Mouse (Mus musculus) right cerebral cortex, postnatal 36 days (tissue): ENCODE results near the gene Pakap.
"Not testable (repeated sequence)": the region's sequence is repeated elsewhere in the genome, so short reads cannot be mapped to it uniquely, and the experiment has no call there.

Experiments
- DNase-seq, 2 experiments: peaks; one replicate each; pipeline ENCODE4 v3.0.0; 2022; ENCODE audit warnings: low spot score in 2 of 2, mixed read lengths in 1 of 2

Gene Pakap

GRCm38 (mm10) chr4:57867454-57867853, 299.5 kb downstream of the Pakap start:
- no peak for DNase-seq

DNA sequence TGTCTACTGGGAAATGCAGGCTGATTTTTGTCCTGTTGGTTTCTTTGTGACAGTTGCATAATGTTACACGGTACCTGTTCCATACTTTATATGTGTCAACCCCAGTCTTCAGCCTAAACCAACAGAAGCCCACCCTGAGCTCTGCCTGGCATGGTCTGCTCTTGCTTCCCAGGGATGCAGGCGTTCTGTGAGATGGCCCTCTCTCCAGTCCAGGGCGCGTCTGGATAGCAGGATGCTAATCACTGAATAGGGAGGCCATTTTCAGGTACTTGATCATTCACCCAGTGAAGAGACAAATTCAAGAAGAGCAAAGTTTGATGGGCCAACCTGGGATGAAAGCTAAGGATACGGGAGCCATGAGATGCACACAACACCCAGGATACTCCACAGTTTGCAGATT, 311.2 kb downstream of the Pakap start:
- DNase-seq, result no peak

GRCm38 (mm10) chr4:57879804-57880357, 311.9 kb downstream of the Pakap start:
- DNase-seq, result peak; percentile 53 to 55

DNA sequence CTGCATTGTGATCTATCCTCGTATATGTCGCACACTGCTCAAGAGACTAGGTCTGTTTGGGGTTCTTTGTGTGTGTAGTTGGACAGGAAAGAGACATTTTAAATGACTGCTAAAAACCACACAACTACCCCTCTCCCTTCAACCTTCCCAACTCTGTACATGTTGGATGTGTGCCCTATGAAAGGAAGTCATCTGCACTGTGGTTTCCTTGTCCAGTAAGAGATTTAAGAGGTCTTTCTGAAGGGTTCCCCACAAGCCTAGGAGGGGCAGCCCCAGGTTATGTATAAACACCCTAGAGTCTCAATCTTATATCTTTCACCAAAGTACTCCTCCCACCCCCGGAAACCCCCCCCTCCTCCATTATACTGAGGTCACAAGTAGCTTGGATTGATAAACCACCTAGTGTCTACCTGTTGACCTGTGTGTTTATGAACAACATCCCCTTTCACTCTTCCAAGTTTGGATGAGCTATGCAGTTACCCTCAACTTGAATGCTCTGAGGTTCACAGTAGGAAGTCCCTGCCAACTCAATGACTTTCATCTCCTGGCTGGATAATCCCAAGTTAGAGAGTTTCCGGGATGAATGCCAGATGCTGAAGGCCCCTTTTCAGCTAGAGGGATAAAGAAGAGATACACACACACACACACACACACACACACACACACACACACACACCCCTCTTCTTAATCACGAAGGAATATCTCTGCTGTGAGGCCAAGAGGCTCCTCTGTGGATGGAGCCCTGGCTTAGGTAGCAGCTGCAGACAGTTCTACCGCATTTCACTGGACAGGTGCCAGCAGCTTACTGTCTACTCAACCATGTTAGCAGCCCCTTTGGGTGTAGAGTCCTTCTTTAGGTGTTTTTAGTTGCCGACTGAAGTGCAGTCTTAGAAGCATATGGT, 315.8 kb downstream of the Pakap start:
- no peak for DNase-seq

GRCm38 (mm10) chr4:57884511-57884910, 316.5 kb downstream of the Pakap start:
- DNase-seq, result no peak

- DNase-seq, result no peak
Measured at GRCm38 (mm10) chr4:57885186-57885585, 317.2 kb downstream of the Pakap start.

- DNase-seq, result no peak
Measured at GRCm38 (mm10) chr4:57886066-57886887, 318.3 kb downstream of the Pakap start.

GRCm38 (mm10) chr4:57886888-57887230, 318.9 kb downstream of the Pakap start:
- no peak for DNase-seq

- no peak for DNase-seq
Measured at GRCm38 (mm10) chr4:57888246-57888645, 320.3 kb downstream of the Pakap start.

GRCm38 (mm10) chr4:57888978-57889377, 321.0 kb downstream of the Pakap start:
- DNase-seq, result not testable (repeated sequence)

- no peak for DNase-seq
Measured at GRCm38 (mm10) chr4:57889773-57890172, 321.8 kb downstream of the Pakap start.

GRCm38 (mm10) chr4:57892001-57892586, 324.1 kb downstream of the Pakap start:
- DNase-seq, result no peak

- no peak for DNase-seq
Measured at GRCm38 (mm10) chr4:57895140-57895539, 327.2 kb downstream of the Pakap start.

GRCm38 (mm10) chr4:57895902-57896301, 327.9 kb downstream of the Pakap start:
- no peak for DNase-seq

DNA sequence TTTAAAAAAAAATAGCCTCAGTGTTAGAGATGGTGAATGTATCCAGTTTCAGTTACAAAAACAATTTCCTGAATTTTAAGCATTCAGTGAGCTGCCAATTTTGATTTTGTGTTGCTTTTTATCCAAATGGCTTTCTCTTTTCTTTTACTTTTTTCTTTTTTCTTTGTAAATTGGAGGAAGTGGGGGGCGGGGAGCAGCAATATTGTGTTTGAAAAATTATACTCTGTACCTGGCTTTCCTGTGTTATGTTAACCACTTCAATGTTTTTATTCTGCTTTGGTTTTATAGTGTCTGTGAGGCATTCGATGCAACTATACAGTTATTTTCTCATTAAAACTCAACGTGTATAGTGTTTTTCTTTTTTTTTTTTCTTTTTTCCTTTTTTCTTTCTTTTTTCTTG, 328.7 kb downstream of the Pakap start:
- no peak for DNase-seq

GRCm38 (mm10) chr4:57901210-57901609, 333.2 kb downstream of the Pakap start:
- DNase-seq, result no peak

GRCm38 (mm10) chr4:57902619-57903018, 334.6 kb downstream of the Pakap start:
- no peak for DNase-seq

- peak; percentile 27 to 30 for DNase-seq
Measured at GRCm38 (mm10) chr4:57904211-57904610, 336.2 kb downstream of the Pakap start.

DNA sequence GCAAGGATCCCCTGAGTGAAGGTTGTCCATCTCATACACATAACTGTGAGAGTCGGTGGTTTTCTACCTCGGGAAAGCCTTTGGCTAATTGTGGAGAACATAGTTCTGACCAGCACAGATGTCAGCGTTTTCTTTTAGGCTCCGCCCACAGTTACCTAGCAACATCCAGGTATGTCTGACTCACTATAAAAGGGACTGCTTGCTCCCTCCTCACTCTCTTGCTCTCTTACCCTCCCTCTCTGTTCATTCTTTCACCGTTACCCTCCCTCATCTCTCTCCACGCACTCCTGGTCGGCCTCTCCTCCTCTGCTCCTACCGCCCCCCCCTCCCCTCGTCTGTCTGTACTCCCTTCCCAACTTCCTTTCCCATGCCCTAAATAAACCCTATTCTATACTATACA, 336.7 kb downstream of the Pakap start:
- no peak for DNase-seq

- DNase-seq, result no peak
Measured at GRCm38 (mm10) chr4:57906708-57907107, 338.7 kb downstream of the Pakap start.

GRCm38 (mm10) chr4:57908860-57909259, 340.9 kb downstream of the Pakap start:
- DNase-seq, result no peak

DNA sequence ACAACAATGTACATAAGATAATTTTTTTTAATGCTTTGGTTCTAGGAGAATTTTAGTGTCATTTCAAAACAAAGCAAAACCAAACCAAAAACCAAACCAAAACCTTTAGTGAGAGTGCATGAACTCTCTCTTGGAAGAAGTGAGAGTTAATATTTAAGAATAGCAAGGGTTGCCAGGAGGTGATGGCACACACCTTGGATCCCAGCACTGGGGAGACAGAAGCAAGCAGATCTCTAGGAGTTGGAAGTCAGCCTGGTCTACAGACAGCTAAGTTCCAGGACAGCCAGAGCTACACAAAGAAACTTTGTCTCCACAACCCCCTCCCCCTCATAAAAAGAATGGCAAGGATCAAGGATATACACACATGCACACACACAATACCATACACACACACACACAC, 345.0 kb downstream of the Pakap start:
- DNase-seq, result no peak
